Mouse (Mus musculus) embryonic facial prominence, embryonic 14.5 days (tissue): ENCODE measurements around the gene Nxpe4. TPM values are rescaled to one million over a fixed set of nuclear protein-coding genes. Genes with fewer than 3 reads are reported as not detected.

Source experiments
- ATAC-seq: fragments of 200-750 bp; cut with Nextera tagmentation; 2 replicates; pipeline ENCODE4 v1.8.0; 2017; ENCODE audit warnings: low read depth, moderate number of reproducible peaks, moderate TSS enrichment
- DNase-seq: peaks from one replicate; pipeline ENCODE4 v3.0.0-alpha.2; 2015; ENCODE audit warnings: low spot score
- H3K27ac ChIP-seq: fragments of 300-500 bp; sonication (generic); replicated peaks from 2 replicates; pipeline ENCODE4 v1.5.1; 2014; ENCODE audit warnings: low read depth, mild to moderate bottlenecking, low read length, moderate library complexity
- H3K27me3 ChIP-seq: fragments of 300-500 bp; sonication (generic); replicated peaks from 2 replicates; pipeline ENCODE4 v1.6.1; 2014; ENCODE audit warnings: low read length; ENCODE audit not compliant: control insufficient read depth, insufficient read depth
- H3K36me3 ChIP-seq: fragments of 300-500 bp; sonication (generic); 2 replicates; pipeline ENCODE4 v1.6.1; 2014; ENCODE audit warnings: low read length, mixed read lengths; ENCODE audit not compliant: control insufficient read depth, insufficient read depth
- H3K4me1 ChIP-seq: fragments of 300-500 bp; sonication (generic); 2 replicates; pipeline ENCODE4 v1.6.1; 2014; ENCODE audit warnings: antibody characterized with exemption, low read length; ENCODE audit not compliant: control insufficient read depth, insufficient read depth
- H3K4me2 ChIP-seq: fragments of 300-500 bp; sonication (generic); 2 replicates; pipeline ENCODE4 v1.6.1; 2014; ENCODE audit warnings: low read depth, mild to moderate bottlenecking, low read length, moderate library complexity, mixed read lengths
- H3K4me3 ChIP-seq: fragments of 300-500 bp; sonication (generic); 2 replicates; pipeline ENCODE4 v1.5.1; 2014; ENCODE audit warnings: low read depth, mild to moderate bottlenecking, low read length
- H3K9ac ChIP-seq: fragments of 300-500 bp; sonication (generic); 2 replicates; pipeline ENCODE4 v1.6.1; 2014; ENCODE audit warnings: low read depth, mild to moderate bottlenecking, low read length, moderate library complexity, mixed read lengths
- H3K9me3 ChIP-seq: fragments of 300-500 bp; sonication (generic); 2 replicates; pipeline ENCODE4 v1.6.1; 2016; ENCODE audit warnings: low read length; ENCODE audit not compliant: control insufficient read depth
- WGBS: fragments of 180-500 bp; shearing (Covaris S2); extraction: QIAGEN DNeasy Blood & Tissue Kit; methylation state at CpG from one replicate; pipeline ENCODE4 v1.1.7; 2014; 5-methylcytosine and 5-hydroxymethylcytosine counted together
- polyA plus RNA-seq: library from polyadenylated mRNA; unstranded; fragments of >200 nt; fragmentation: Nextera tagmentation; extraction: Ambion mirVana; gene quantifications from 2 replicates; pipeline ENCODE4 v1.2.1, GENCODE M21; 2014

The Nxpe4 gene
- polyA plus RNA-seq, 1 experiment from 2014 or later = 7.4 TPM

DNA sequence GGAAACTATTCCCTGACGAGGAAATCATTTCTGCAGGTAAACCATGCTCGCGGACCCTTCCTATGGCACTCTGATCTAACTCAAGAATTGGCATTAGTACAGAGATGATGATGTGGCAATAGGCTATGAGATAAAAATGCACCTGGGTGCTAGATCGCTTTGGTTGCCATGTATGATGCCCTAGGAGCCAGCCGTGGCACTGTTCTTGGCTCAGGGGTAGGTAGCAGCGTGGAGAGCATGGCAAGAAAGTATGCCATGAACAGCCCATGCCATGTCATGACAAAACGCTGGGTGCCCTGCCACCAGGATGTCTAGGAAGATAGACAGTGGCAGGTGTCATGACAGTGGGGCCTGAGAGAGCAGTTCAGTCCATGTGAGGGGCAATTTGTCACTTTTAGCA, 265.4 kb downstream of the Nxpe4 start:
- Histone ChIP-seq H3K4me2 (no peak overlapping the region), H3K4me3 (no peak overlapping the region), H3K9me3 (no peaks in the 10 kb centered on the region), H3K4me1 (no peaks in the 10 kb centered on the region), H3K9ac (no peak overlapping the region), H3K36me3 (no peaks in the 10 kb centered on the region), H3K27ac (no peak overlapping the region), H3K27me3 (no peaks in the 10 kb centered on the region)
- 91% methylated on average over 7 of the region's 7 CpGs for WGBS
- DNase-seq (no peak), ATAC-seq (no peak)

DNA sequence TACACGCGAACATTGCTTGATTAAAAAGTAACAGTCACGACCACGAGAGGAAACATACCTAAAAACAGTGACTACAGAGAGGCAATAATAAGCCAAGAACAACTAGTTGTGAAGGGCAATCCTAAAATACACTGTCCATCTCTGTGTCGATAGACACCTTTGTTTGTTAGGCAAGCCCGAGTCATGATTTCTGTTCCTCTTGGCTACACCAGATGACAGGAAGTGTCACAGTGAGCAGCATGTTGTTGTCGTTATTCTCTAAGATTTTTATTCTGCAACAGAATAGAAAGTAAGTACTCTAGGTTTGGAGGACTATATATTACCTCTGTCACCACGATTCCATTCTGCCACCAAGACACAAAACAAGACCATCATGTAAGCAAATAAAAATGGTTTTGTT, 270.6 kb downstream of the Nxpe4 start:
- no peak overlapping the region for H3K9ac ChIP-seq
- no peak overlapping the region for H3K4me2 ChIP-seq
- H3K27ac ChIP-seq = no peak overlapping the region
- no peaks in the 10 kb centered on the region for H3K27me3 ChIP-seq
- H3K9me3 ChIP-seq = no peaks in the 10 kb centered on the region
- ATAC-seq = no peak
- H3K4me3 ChIP-seq = no peak overlapping the region
- H3K4me1 ChIP-seq = no peaks in the 10 kb centered on the region
- no peaks in the 10 kb centered on the region for H3K36me3 ChIP-seq
- 78% methylated on average over 8 of the region's 8 CpGs for WGBS
- DNase-seq = no peak

DNA sequence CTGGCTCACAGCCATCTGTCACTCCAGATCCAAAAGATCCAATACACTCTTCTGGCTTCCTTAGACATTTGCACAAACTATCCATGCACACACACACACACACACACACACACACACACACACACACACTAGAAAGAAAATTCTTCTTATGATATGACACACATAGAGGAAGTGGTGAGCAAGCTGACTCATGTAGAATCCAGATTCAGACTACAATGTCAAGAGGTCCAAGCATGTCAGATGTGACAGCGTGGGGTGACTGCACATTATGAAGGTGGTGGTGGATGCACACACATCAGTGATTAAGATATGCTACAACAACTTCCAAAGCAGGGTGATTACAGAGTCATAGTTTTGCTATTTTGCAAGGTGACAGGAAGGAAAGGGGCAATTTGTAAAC, 282.1 kb downstream of the Nxpe4 start:
- Histone ChIP-seq H3K27ac (no peak overlapping the region), H3K9me3 (no peaks in the 10 kb centered on the region), H3K9ac (no peak overlapping the region), H3K4me2 (no peak overlapping the region), H3K4me3 (no peak overlapping the region), H3K4me1 (no peaks in the 10 kb centered on the region), H3K27me3 (no peaks in the 10 kb centered on the region), H3K36me3 (no peaks in the 10 kb centered on the region)
- ATAC-seq = no peak
- WGBS = 76% methylated on average over 1 of the region's 1 CpGs
- DNase-seq = no peak

DNA sequence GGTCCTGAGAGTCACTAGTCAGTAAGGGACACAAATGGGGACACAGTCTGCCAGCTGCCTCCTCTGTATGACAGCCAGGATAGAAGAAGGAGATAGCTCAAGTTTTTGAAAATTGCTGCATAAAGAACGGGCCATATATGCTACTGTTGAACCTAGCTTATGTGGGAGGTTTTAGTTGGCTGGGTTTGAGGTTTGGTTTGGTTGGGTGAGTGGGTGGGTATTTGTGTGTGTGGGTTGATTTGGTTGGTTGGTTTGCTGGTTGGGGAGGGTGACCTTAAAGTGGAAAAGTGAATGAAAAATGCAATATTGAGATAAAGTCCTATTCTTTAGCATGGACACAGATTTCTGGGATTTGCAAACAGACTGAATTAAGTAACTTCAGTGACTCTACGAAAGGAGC, 283.0 kb downstream of the Nxpe4 start:
- H3K4me1 ChIP-seq = no peaks in the 10 kb centered on the region
- no peak overlapping the region for H3K27ac ChIP-seq
- no peak for DNase-seq
- H3K27me3 ChIP-seq = no peaks in the 10 kb centered on the region
- no peaks in the 10 kb centered on the region for H3K36me3 ChIP-seq
- H3K9me3 ChIP-seq = no peaks in the 10 kb centered on the region
- no peak overlapping the region for H3K9ac ChIP-seq
- ATAC-seq = no peak
- no peak overlapping the region for H3K4me2 ChIP-seq
- H3K4me3 ChIP-seq = no peak overlapping the region
- 92% methylated on average over 2 of the region's 2 CpGs for WGBS

DNA sequence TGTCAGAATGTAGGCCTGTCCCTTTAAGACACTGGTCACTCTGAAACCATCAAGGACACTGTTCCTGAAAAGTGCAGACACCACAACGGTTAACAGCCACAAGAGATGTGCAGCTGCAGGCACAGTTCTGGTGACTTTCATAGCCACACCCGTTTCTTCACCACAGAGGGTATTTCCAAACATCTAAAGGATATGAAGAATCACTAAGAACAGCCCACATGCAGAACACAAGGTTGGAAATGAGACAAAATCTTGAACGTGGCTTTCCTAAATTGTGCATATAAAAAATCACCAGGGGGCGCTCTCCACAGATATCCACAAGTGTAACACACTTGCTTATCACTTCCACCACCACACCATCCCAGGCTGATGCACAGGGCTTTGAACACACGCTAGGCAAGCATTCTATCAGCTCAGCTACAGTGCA, 286.0 kb downstream of the Nxpe4 start:
- ATAC-seq (no peak), DNase-seq (peak; percentile 37)
- WGBS = 31% methylated on average over 5 of the region's 5 CpGs
- Histone ChIP-seq H3K27me3 (no peaks in the 10 kb centered on the region), H3K9me3 (no peaks in the 10 kb centered on the region), H3K9ac (no peak overlapping the region), H3K4me2 (no peak overlapping the region), H3K36me3 (no peaks in the 10 kb centered on the region), H3K4me1 (no peaks in the 10 kb centered on the region), H3K27ac (no peak overlapping the region), H3K4me3 (no peak overlapping the region)

Other genes with a start within 250 kb of the Nxpe4 start
- gene Nxpe2, start 191.4 kb downstream of the Nxpe4 start, polyA plus RNA-seq = 1.0 and 1.6 TPM in 2 replicates